Mouse (Mus musculus) cerebral cortex, adult 2 months (tissue): Measurements from ENCODE around the gene Bicra.

Experiments used
- WGBS: fragments of 180-500 bp; shearing (Covaris S2); methylation state at CpG from one replicate; pipeline ENCODE4 v1.1.7; 2018; 5-methylcytosine and 5-hydroxymethylcytosine counted together

Bicra gene

GRCm38 (mm10) chr7:16047338-16048146 is at the start of gene Bicra:
Bicra (minus strand) TSS chr7:16047921.
- WGBS = 1% methylated on average over 62 of the region's 69 CpGs

GRCm38 (mm10) chr7:16094592-16094991 is 46.9 kb upstream of the Bicra start:
- 83% methylated on average over 3 of the region's 3 CpGs for WGBS

- 51% methylated on average over 2 of the region's 2 CpGs for WGBS
Measured at GRCm38 (mm10) chr7:16087587-16087986, 39.9 kb upstream of the Bicra start.

GRCm38 (mm10) chr7:16083361-16083760 is 35.6 kb upstream of the Bicra start:
- 76% methylated on average over 4 of the region's 4 CpGs for WGBS

- 78% methylated on average over 4 of the region's 4 CpGs for WGBS
Measured at GRCm38 (mm10) chr7:16080581-16080980, 32.9 kb upstream of the Bicra start.

- WGBS = 64% methylated on average over 1 of the region's 1 CpGs
Measured at GRCm38 (mm10) chr7:16079947-16080346, 32.2 kb upstream of the Bicra start.

GRCm38 (mm10) chr7:16071906-16072305 is 24.2 kb upstream of the Bicra start:
- whole genome bisulfite sequencing = 90% methylated on average over 6 of the region's 6 CpGs

- 51% methylated on average over 4 of the region's 4 CpGs for WGBS
Measured at GRCm38 (mm10) chr7:16063490-16063889, 15.8 kb upstream of the Bicra start.

GRCm38 (mm10) chr7:16062099-16062420 is 14.3 kb upstream of the Bicra start:
- 68% methylated on average over 15 of the region's 15 CpGs for WGBS

- 51% methylated on average over 80 of the region's 80 CpGs for WGBS
Measured at GRCm38 (mm10) chr7:16061219-16062098, 13.7 kb upstream of the Bicra start, which contains the start of gene Zfp541. Zfp541 (plus strand) TSS chr7:16061814.

GRCm38 (mm10) chr7:16057136-16057534 is 9.4 kb upstream of the Bicra start:
- 56% methylated on average over 2 of the region's 2 CpGs for WGBS

- 21% methylated on average over 5 of the region's 5 CpGs for WGBS
Measured at GRCm38 (mm10) chr7:16056459-16057135, 8.9 kb upstream of the Bicra start.

- WGBS = 82% methylated on average over 6 of the region's 6 CpGs
Measured at GRCm38 (mm10) chr7:16055665-16056064, 7.9 kb upstream of the Bicra start.

GRCm38 (mm10) chr7:16054966-16055365 is 7.2 kb upstream of the Bicra start:
- WGBS = 79% methylated on average over 4 of the region's 4 CpGs

- WGBS = 9% methylated on average over 6 of the region's 6 CpGs
Measured at GRCm38 (mm10) chr7:16053105-16053504, 5.4 kb upstream of the Bicra start.

GRCm38 (mm10) chr7:16052684-16053083 is 5.0 kb upstream of the Bicra start:
- 0% methylated on average over 24 of the region's 24 CpGs for WGBS

GRCm38 (mm10) chr7:16051883-16052595 is 4.3 kb upstream of the Bicra start:
- WGBS = 3% methylated on average over 19 of the region's 19 CpGs

- 79% methylated on average over 3 of the region's 3 CpGs for WGBS
Measured at GRCm38 (mm10) chr7:16050600-16050999, 2.9 kb upstream of the Bicra start.

GRCm38 (mm10) chr7:16049576-16049915 is 1.8 kb upstream of the Bicra start:
- 70% methylated on average over 7 of the region's 7 CpGs for WGBS

GRCm38 (mm10) chr7:16048675-16049575 is 1.2 kb upstream of the Bicra start:
- 5% methylated on average over 36 of the region's 36 CpGs for WGBS

- WGBS = under 1% methylated on average over 20 of the region's 20 CpGs
Measured at GRCm38 (mm10) chr7:16048164-16048564, 443 bp upstream of the Bicra start.
